Mouse (Mus musculus) B cell, adult 2 months (primary cell): ENCODE data around the gene Slc35f5.
"Not testable (repeated sequence)": the region's sequence is repeated elsewhere in the genome, so short reads cannot be mapped to it uniquely, and the experiment has no call there.

ENCODE experiments used
- DNase-seq, 2 experiments: peaks; one replicate each; pipeline ENCODE4 v3.0.0; 2022

The Slc35f5 gene

DNA sequence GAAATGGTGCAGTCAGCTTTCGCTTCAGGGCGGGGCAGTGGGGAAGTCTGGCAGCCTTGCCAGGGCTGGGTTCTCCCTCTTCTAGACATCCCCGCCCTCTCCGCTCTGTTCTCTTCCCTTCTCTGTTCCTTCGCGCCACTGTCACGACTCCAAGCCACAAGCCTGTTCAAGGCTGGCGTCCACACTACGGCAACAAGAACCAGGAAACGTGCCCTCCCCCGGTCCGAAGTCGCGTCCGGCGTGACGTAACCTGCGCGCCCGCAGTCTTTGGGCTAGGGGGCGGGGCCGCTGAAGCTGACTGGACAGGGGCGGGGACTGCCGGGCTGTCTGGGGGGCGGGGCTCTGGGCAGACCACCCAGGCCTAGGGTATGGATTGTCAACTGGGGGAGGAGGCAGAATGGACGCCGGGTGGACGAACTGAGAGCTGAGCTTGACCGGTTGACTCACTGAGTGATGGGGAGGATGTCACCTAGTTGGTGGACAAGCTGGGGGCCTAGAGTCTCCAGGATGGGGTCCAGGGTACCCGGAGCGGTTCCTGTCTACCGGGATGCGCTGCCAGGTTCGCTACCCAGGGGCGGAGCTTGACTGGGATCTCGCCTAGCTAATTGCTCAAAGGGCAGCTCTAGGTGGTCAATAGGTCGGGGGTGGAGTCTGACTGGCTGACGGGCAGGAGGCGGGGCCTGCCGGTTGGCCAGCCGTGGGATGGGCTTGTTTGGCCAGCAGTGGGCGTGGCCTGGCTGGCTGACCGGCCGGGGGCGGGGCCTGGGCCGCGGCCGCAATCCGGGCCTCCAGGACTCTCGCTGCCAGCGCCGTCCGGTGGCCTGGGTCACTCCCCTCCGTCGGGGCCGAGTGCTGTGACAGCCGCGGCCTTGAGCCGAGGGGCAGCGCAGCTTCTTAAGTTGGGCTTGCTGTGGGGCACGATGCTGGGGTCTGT, at the start of gene Slc35f5:
TSS of gene Slc35f5 (plus strand) at position 337 of the 934 bp plus-strand sequence.
- peak; percentile 87 to 88 for DNase-seq

DNA sequence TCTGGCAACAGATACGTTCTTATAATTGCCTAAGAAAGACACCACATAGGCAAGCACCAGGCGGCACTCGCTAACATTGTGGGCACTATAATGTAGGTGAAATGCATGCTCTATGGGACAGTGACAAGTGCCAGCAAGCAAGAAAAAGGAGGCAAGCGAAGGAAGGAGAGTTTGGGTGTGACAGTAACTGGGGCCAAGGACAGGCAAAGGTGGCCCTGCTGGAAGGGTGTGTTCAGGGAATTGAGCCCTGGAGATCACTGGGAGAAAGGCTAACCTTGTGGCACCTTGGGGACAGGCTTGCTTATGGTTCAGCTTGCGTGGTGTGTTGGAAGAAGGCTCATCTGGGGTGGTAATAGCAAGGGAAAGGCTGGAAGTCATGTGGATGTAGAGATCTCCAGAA, 45.7 kb upstream of the Slc35f5 start:
- no peak for DNase-seq

DNA sequence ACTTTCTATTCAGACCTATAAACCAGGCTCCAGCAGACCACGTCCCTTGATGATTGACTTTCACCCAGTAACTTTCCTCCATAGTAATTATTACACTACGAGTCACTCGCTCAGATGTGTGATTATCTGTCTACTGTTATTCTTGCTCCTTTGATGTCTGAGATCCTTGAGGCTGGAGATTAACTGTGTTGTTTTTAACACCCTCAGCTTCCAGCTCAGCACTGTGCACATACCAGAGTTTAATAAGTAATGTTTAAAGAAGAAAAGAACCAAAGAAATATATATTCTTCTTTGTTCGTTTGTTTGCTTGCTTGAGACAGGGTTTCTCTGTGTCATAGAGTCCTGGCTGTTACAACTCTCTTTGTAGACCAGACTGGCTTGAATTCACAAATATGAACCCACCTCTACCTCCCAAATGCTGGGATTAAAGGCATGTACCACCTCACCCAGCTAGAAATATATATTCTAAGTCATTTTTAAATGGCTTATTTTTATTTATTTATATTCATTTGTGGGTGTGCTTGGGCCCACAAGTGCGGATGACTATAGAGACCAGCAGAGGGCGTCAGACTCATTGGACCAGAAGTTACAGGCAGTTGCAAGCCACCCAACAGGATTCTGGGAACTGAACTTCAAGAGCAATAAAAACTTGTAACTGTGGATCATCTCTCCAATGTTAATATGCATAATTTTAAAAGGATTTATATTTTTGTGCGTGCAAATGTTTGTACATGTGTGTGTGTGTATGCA, 43.3 kb upstream of the Slc35f5 start:
- DNase-seq, result no peak

DNA sequence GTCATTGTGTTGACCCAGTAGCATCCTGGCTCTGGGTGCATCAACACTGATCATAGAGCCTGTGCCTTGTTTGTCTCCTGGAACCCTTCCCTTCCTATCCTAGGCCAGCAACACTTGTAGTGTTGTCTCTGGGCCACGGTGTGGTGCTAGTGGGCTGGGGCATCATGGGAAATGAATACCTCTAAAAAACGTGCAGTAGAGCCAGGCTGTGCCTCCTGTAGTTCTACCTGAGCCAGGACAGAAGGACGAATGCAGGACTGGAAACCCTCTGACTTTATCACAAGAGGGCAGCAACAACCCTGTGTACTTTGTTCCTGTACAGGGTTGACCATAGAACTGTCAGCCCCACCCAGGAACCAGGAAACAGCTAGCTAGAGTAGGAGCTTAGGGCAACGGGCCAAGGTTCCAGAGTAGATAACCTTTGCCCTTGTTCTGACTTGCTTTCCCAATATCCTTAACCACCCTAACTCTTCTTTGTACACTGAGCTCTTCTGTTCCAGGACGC, 41.2 kb upstream of the Slc35f5 start:
- peak; percentile 35 to 45 for DNase-seq

DNA sequence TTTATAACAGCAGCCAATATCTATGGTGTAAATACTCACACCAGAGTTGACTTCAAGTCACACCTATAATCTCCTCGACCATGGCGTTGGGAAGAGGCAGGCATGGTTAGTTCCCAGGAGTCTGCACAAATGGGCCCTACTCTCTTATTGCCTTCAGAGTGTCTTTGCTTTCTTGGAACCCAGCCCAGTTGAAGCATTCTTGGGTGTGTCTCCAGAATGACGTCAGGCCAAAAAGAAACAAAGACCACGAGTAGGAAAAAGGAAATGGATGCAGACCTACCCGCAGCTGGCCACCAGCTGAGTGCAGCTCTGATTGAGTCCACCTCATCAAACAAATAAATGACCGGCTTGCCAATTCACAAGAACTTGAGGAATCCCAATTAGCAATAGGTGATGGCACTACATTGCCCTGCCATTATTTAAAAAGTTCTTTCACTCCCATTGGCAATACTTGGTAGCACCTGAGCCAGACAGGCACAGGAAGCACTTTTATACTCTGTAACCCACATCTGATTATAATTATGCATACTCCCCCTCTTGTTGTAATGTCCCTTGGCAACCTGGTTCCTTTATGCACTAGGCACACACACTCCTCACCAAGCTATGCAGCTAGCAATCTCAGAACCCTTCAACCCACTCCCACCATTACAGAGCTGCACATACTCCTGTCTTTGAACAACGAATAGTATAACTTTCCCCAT, 34.3 kb upstream of the Slc35f5 start:
- no peak for DNase-seq

DNA sequence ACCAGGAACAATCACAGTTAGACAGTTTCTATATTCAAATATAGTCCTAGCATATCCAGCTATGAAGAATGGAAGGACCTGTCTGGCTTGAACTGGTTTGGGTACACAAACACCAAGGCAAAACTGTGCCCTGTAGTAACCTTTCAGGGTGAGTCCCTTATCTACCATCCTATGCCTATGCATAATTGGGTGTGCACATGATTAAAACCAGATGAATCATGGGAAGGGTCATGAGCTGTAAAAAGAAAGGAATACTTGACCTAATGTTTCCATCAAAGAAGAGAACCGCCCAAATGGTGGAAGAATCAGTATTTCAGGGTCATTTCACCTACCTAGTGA, 33.8 kb upstream of the Slc35f5 start:
- no peak for DNase-seq

DNA sequence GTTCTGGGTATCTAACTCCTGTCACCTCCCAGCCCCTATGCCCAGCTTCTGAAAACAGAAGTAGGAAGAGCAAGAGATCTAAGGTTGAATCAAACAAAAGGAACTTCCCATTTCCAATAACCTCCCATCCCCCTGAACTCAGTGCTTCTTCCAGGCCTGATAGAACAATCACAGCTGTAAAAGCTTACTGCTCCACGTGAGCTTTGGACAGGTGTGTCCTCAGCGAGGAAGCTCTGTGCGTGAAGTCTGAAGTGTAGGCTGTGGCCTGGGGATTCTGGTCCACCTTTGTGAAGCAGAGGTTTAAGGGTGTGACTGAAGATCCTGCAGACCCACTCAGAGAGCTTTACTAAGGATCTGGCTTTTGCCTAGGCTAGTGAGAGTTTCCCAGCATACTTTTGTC, 33.0 kb upstream of the Slc35f5 start:
- DNase-seq, result no peak

DNA sequence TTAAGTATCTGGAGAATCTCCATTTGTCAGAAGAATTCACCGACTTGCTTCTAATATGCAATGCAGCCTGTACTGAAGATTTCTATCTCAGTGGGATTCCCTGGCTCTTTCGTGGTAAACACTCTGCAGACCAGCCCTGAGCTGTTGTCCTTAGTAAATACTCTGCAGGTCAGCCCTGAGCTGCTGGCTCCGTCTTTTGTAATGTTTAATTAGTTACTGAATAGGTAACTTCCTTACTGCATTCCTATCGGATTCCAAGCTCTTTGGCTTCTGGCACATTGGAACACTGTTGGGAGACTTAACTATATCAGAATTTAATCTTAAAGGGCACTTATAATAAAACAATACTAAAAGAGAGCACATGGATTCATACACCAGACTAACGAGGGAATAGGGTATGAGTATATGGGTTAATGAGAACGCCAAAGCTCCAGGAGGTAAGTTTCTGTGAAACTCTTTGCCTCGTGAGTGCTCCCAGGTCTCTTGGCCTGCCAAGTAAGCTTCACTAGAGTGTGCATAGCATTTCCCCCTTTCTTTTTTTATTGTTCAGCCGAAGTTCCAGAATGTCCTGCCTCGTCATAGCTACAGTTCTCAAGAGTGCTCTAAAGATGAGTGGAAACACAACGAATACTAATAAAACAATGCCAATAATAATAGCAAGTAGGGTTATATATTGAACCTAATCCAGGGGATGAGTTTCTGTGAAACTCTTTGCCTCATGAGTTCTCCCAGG, 27.0 kb upstream of the Slc35f5 start:
- not testable (repeated sequence) for DNase-seq

DNA sequence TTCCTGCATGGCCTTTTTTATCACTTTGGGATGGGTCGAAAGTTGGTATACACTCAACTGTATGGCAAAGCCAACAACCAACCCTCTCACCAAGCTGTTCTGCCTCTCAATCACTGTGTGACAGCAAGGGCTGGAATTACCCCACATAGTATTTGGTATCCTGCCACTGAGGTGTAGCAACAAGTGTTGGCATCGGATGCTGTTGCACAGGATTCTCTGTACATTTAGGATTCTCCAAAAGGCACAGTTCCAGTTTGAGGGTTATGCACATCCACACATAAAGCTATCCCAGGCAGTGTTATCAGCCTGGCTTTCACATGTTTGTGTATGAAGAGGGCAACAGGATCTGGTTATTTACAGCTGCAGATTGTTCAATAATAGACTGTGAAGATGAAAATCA, 23.3 kb upstream of the Slc35f5 start:
- DNase-seq, result no peak

DNA sequence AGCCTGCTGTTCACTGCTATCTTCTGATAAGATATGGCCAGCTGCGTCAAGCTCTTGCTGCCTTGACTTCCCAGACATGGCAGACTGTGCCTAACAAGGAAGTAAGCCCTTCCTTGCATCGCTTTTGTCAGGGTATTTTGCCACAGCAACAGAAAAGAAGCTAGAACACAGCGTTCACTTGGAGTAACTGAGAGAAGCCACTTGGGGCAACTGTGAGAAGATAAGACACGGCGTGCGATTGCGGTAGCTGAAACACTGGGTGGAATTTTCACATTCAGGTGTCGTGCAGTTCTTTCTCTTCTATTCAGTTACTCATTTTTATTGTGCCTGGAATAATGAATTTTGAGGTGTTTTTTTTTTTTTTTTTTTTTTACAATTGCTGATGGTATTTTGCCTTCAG, 22.6 kb upstream of the Slc35f5 start:
- DNase-seq, result no peak

DNA sequence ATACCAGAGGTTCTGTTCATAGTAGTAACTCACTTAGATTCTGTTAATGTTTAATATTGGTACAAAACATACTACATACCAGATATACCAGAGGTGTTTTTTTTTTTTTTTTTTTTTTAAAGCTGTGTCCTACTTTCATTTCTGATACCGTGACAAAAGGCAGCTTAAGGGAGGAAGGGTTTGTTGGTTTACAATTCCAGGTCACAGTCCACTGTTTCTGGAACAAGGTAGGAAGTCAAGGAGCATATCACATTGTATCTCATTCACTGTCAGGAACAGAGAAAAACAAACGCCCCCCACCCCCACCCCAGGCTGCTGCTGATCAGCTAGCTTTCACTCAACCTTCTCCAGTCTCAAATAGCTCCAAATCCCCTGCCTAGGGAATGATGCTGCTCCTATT, 21.1 kb upstream of the Slc35f5 start:
- no peak for DNase-seq

DNA sequence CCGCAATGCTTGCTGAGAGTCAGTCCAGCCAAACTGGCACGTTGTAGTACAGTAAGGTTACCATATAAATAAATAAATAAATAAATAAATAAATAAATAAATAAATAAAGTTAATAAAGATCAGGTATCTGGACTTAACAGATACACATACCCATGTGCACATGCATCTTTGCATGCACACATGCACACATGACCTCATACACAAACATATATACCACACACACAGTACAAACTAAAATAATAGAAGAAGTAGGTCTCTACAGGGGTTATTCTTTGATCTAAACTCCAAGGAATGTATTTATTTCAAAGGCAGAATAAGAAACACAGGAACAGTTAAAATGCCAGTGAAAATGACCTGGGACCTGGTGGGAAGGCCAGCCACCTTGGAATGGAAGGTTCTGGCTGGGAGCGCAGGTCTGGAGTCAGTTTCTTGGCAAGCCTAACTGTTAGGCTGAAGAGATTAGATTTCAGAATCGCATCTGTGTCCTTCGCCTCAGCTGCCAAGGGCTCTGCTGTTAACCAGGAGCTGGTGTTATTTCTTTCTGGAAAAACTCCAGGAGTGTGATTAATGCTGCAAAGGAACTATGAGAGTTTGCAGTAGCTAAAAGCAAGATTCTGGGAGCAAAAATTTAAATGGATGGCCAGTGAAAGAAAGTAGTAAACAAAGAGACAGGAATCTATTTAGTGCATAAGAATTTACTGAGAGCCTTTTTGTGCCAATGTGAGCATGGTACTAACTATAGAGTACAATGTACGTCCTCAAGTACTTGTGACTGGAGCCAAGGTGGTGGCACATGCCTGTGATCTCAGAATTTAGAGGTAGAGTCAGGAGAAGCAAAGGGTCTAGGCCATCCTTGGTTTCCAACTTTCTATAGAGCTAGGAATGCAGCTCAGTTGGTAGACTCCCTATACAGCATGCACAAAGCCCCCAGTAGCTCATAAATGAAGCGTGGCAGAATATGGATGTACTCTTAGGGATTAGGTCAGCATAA, 18.1 kb upstream of the Slc35f5 start:
- DNase-seq, result no peak

DNA sequence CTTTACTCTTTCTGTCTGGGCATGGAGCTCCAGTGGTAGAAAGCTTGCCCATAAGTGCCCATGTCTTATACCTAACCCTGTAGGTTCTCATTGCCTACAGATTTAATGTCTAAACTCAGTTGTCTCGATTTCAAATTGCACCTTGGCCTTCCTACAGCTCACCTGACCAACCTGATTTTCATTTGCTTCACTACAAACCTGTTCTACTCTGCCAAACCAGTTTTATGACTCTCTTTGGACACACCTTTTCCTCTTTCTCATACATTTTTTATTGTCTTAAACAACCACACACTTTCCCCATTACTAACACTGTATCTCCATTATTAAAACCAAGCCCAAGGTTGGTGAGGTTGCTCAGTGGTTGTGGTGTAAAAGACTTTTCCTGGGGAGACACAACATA, 10.5 kb upstream of the Slc35f5 start:
- DNase-seq, result no peak

DNA sequence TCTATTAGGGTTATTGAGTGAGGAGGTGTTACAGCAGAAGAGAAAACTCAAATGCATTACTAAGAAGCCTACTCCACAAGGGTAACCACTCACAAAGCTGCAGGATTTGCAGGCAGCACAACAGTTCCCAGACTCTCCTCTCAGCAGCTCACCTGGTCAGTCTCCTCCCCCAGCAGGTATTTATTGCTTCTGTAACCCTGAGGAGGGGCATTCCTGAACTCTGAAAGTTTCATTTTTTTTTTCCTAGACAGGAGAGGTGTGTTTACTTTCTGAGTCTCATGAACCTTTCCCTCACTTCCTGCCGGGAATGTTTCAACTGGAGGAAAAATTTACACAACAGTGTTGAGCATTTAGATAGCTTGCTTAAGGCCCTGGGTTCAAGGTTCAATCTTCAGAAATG, 10.0 kb upstream of the Slc35f5 start:
- DNase-seq, result no peak

DNA sequence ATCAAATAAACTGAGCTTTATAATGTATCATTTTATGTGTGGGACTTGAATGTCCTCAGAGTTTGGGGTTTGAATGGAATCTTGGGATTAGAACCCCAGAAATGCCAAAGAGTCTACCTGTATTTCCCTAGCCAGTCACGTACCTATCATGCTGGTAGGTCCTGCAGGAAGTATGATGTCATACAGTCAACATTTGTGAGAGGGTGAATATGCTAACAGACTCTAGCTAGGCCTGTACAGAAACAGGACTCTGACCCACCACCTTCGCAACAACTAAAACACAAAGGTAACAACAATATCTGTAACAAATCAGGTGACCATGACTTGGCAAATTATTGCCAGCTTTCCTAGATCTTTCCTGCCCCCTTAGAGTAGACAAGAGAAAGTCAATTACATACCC, 8.8 kb upstream of the Slc35f5 start:
- no peak for DNase-seq

DNA sequence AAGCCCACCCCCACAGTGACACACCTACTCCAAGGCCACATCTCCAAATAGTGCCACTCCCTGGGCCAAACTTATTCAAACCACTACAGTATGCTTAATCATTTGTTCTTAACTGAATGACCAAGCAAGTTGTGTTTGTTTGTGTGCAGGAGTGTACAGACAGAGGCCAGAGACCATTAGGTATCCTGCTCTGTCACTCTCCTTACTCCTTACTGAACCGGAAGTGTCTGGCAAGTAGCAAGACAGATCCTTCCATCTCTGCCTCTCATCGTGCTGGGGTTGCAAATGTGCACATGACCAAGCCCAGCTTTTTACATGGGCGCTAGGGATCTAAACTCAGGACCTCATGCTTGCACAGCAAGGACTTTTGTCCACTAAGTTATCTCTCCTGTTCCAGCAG, 1.1 kb upstream of the Slc35f5 start:
- DNase-seq, result no peak

DNA sequence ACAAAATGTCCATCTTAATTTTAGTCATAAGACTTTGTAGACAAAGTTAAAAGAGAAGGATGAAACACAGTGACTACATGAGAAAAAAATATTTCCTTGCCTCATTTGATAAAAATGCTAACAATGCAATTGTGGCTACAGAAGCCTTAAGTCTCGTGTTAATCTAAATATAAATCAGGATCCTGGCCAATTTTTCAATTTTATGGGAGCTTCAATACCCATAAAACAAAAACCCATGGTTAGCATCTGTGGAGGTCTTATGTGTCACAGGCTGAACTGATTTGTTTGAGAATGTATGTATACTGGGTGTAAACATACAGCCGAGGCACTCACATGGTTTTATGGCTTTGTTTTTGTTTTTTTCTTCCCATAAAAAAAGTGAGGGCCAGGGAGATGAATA, 674 bp upstream of the Slc35f5 start:
- DNase-seq, result no peak

DNA sequence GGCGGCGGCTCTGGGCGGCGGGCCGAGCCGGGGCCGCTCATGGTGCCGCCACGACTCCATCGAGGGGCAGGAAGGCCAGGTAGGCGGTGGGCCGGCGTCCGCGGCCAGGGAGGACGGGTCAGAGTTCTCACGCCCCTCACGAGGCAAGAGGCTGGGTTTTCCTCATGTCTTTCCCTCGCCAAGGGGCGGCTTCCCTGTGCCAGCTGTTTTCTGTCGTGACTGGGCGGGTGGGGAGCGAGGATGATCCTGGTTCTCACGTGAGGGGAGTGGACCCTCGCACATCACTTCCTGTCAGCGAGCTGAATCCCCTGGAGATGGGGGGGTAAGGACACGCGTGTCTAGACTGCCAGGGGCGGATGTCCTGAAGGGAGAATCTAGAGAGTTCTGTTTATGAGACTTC, 811 bp downstream of the Slc35f5 start:
- peak; percentile 44 to 46 for DNase-seq

DNA sequence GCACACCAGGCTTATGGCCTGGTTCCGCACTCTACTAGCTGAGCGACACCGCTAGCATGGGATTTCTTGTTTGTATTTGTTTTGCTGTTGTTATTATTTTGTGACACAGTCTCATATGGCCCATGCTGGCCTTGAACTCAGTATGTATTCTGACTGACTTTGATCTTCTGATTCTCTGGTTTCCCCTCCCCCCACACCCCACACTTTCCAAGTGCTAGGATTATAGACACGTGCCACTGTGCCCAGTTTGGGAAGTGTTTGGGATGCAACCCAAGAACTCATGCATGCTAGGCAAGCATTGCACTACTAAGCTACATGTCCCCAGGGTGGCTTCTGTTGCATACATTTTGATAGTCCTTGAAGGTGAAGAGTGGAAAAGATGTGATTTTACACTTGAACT, 1.4 kb downstream of the Slc35f5 start:
- DNase-seq, result no peak

DNA sequence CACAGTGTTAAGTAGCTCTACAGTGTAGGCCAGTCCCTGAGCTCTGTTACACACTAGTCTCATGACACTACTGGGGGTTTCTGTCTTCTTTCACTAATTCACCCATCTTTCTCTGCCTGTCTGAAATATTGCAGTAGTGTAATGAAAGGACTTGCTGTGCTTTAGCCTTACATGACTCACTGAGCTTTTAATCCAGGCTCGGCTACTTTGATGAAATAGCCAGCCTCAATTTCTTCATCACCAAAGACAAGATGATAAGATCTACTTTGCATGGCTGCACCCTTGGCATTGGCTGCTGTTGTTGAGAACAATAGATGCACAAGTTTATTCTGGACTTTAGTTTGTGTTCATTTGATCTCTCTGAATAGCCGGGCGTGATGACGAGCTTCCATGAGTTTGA, 7.7 kb downstream of the Slc35f5 start:
- DNase-seq, result no peak

DNA sequence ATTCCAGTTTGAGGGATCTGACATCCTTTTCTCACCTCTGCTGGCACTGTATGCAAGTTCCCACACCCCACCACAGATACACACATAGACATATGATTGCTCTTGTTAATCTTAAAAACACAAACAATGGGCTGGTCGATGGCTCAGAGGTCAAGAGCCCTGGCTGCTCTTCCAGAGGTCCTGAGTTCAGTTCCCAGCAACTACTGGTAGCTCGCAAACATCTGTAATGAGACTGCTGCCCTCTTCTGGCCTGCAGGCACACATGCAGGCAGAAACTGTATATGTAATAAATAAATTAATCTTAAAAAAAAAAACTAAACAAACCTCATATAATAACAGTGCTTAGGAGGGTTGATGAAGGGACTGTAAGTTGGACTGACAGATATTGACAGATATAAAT, 13.8 kb downstream of the Slc35f5 start:
- DNase-seq, result peak; percentile 57 to 60
